Mouse (Mus musculus) megakaryocyte, embryonic 14.5 days (primary cell): ENCODE measurements around the gene Prkcz.

Experiments used
- FLI1 ChIP-seq: IDR thresholded peaks from 2 replicates; pipeline ENCODE4 v1.6.1; 2012; ENCODE audit warnings: low read length, inconsistent platforms, mixed read lengths
- GATA1 ChIP-seq: IDR thresholded peaks from 3 replicates; pipeline ENCODE4 v1.6.1; 2012; ENCODE audit warnings: mixed read lengths, low read length, inconsistent platforms, borderline replicate concordance

DNA sequence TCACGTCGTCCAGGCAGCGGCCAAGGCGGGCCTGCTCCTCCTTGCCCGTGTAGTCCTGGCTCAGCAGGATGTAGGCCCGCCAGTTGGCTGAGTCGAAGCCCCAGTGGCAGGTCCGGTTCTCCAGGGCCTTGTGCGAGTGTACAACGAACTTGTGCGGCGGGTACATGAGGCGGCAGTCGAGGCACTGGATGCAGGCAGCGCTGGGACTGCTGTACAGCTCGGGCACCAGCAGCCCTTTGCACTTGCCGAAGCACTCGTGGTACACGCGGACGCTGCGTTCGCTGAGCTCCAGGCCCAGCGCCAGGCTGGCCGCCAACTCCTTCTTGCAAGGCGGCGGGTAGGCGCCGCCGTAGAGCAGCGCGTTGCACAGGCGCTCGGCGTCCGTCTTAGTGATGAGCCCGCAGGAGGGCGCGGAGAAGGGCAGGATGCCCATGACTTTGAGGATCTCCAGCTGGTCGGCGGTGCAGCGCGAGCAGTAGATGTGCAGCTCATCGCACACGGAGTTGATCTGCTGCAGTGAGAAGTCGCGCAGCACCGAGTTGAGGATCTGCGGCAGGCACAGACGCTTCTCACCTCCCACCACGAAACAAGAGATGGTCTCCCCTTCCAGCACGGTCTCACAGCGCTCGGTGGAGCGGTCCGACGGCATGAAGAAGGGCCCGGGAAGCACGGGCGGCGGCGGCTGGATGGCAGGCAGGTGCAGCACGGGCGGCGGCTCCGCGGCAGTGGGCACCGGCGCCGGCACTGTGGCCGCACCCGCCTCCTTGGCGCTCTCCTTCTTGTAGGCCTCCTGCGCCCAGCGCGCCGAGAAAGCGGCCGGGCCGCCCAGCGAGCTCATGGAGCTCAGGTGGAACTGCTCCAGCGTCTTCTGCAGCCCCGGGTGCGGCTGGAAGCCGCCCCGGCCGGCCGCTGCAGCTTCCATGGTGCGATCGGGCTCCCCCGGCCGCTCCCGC, 139.3 kb downstream of the Prkcz start:
- TF ChIP-seq GATA1 (no peak), FLI1 (no peak)
